Mouse (Mus musculus) layer of hippocampus, adult 2 months (tissue): ENCODE data around the gene C3. TPM values are rescaled to one million over a fixed set of nuclear protein-coding genes. Genes with fewer than 3 reads are reported as not detected.
A peak's percentile ranks its signal among the peaks of the same experiment; 100 is the strongest.

Experiments used
- DNase-seq, 2 experiments: peaks; one replicate each; pipeline ENCODE4 v3.0.0; 2022; ENCODE audit warnings: low spot score in 2 of 2
- H3K27ac ChIP-seq: fragments of 200-600 bp; 2 replicates; pipeline ENCODE4 v1.8.1; 2022
- H3K4me3 ChIP-seq: fragments of 200-600 bp; 2 replicates; pipeline ENCODE4 v1.8.1; 2022; ENCODE audit warnings: mild to moderate bottlenecking
- CTCF ChIP-seq: fragments of 200-600 bp; conservative IDR thresholded peaks from 2 replicates; pipeline ENCODE4 v1.8.1; 2022; ENCODE audit warnings: antibody characterized with exemption, mild to moderate bottlenecking, moderate library complexity
- microRNA-seq, 2 experiments: library from miRNA; unstranded; fragments of <30 nt; microRNA quantifications; one replicate each; pipeline ENCODE4 v1.2.0; 2021
- total RNA-seq, 2 experiments: library from RNA; stranded (reverse); gene quantifications; 2 replicates each; pipeline ENCODE4 v1.2.3; 2021

C3 gene
- total RNA-seq, 2 experiments from 2014 or later: 0.97 to 0.98 TPM

- Histone ChIP-seq H3K27ac (no peak overlapping the region), H3K4me3 (no peak overlapping the region)
- peak; percentile 83 to 94 for DNase-seq
- peak; percentile 91 for TF ChIP-seq CTCF
These were observed 60.8 kb downstream of the C3 start for GRCm38 (mm10) chr17:57166800-57167791.

Small RNA genes within 50 kb of the gene (microRNA-seq; reads per million reads assigned to microRNA genes)
- gene Mir6978: 0 to 0.55 reads per million in 2 experiments

Other genes starting within 250 kb of the C3 start
- not detected for gene Acer1, start 246.0 kb downstream of the C3 start, total RNA-seq
- 10 to 100 TPM; 70.3 to 71.1 TPM for gene Clpp, start 237.8 kb downstream of the C3 start, total RNA-seq
- 10 to 100 TPM; 23.9 to 24.0 TPM for gene Alkbh7, start 230.8 kb downstream of the C3 start, total RNA-seq
- not detected for gene Pspn, start 228.1 kb downstream of the C3 start, total RNA-seq
- gene Gtf2f1, start 216.8 kb downstream of the C3 start, total RNA-seq: 10 to 100 TPM; 61.2 to 63.2 TPM
- under 1 TPM in 1 of 2 experiments, not detected in 1; 0.64 TPM for gene Gm17949, start 216.7 kb downstream of the C3 start, total RNA-seq
- gene Khsrp, start 196.6 kb downstream of the C3 start, total RNA-seq: 100 to 1,000 TPM; 115 to 120 TPM
- not detected for gene Slc25a41, start 186.5 kb downstream of the C3 start, total RNA-seq
- under 1 TPM in 1 of 2 experiments, not detected in 1; 0.64 TPM for gene Crb3, start 169.0 kb downstream of the C3 start, total RNA-seq
- 100 to 1,000 TPM; 373 to 393 TPM for gene Slc25a23, start 168.3 kb downstream of the C3 start, total RNA-seq
- 1 to 10 TPM; 1.4 to 2.0 TPM for gene Dennd1c, start 149.6 kb downstream of the C3 start, total RNA-seq
- 100 to 1,000 TPM; 558 TPM for gene Tubb4a, start 140.4 kb downstream of the C3 start, total RNA-seq
- gene Tnfsf9, start 122.8 kb downstream of the C3 start, total RNA-seq: under 1 TPM; 0.37 to 0.38 TPM
- not detected for gene Cd70, start 78.4 kb downstream of the C3 start, total RNA-seq
- not detected for gene Tnfsf14, start 34.0 kb downstream of the C3 start, total RNA-seq
- gene Gpr108, start 20.3 kb upstream of the C3 start, total RNA-seq: 10 to 100 TPM; 24.0 to 24.8 TPM
- gene Trip10, start 21.3 kb upstream of the C3 start, total RNA-seq: 1 to 10 TPM; 8.2 to 9.8 TPM
- 1 to 10 TPM; 2.8 to 3.2 TPM for gene Vav1, start 51.0 kb upstream of the C3 start, total RNA-seq
- gene Adgre1, start 130.6 kb upstream of the C3 start, total RNA-seq: 1 to 10 TPM; 4.5 to 6.2 TPM